Mouse (Mus musculus) liver, embryonic 14.5 days (tissue): Measurements from ENCODE around the gene Kctd7. TPM values are rescaled to one million over a fixed set of nuclear protein-coding genes. Genes with fewer than 3 reads are reported as not detected.
A peak's percentile ranks its signal among the peaks of the same experiment; 100 is the strongest.

Experiments
- ATAC-seq: fragments of 200-750 bp; cut with Nextera tagmentation; 2 replicates; pipeline ENCODE4 v1.8.0; 2017; ENCODE audit warnings: moderate number of reproducible peaks, mild to moderate bottlenecking, moderate library complexity; ENCODE audit not compliant: insufficient read depth
- DNase-seq, 3 experiments: peaks; one replicate each; pipeline ENCODE4 v3.0.0-alpha.2; 2012 to 2013; ENCODE audit warnings: low read depth in 3 of 3, low spot score in 3 of 3
- H3K27ac ChIP-seq: fragments of 300-500 bp; sonication (generic); 2 replicates; pipeline ENCODE4 v1.5.1; 2014; ENCODE audit warnings: moderate library complexity, mild to moderate bottlenecking, control low read depth, inconsistent platforms
- H3K27me3 ChIP-seq: fragments of 300-500 bp; sonication (generic); 2 replicates; pipeline ENCODE4 v1.6.1; 2014; ENCODE audit warnings: mild to moderate bottlenecking, low read length, moderate library complexity; ENCODE audit not compliant: control insufficient read depth, insufficient read depth
- H3K36me3 ChIP-seq: fragments of 300-500 bp; sonication (generic); replicated peaks from 2 replicates; pipeline ENCODE4 v1.6.1; 2014; ENCODE audit warnings: low read depth; ENCODE audit not compliant: control insufficient read depth, insufficient read depth
- H3K4me1 ChIP-seq, 2 experiments: fragments of 200-500 bp in 1 of 2; fragments of 300-500 bp in 1 of 2; sonication (generic) in 1 of 2; replicated peaks; 2 replicates each; pipeline ENCODE4 v1.6.1; 2012 to 2014; ENCODE audit warnings: antibody characterized with exemption in 1 of 2, inconsistent platforms in 1 of 2, low read length in 1 of 2; ENCODE audit not compliant: control insufficient read depth in 2 of 2, insufficient read depth in 2 of 2
- H3K4me2 ChIP-seq: fragments of 300-500 bp; sonication (generic); 2 replicates; pipeline ENCODE4 v1.6.1; 2014; ENCODE audit warnings: low read depth, mild to moderate bottlenecking, control low read depth, moderate library complexity
- H3K4me3 ChIP-seq, 2 experiments: fragments of 200-500 bp in 1 of 2; fragments of 300-500 bp in 1 of 2; sonication (generic) in 1 of 2; 2 replicates each; pipeline ENCODE4 v1.5.1; 2012 to 2014; ENCODE audit warnings: low read depth in 2 of 2, low read length in 2 of 2, mild to moderate bottlenecking in 2 of 2, control low read depth in 1 of 2, inconsistent platforms in 1 of 2, moderate library complexity in 1 of 2; ENCODE audit not compliant: insufficient read depth in 1 of 2
- H3K9ac ChIP-seq: fragments of 300-500 bp; sonication (generic); replicated peaks from 2 replicates; pipeline ENCODE4 v1.6.1; 2014; ENCODE audit warnings: mild to moderate bottlenecking, control low read depth, moderate library complexity
- H3K9me3 ChIP-seq: fragments of 300-500 bp; sonication (generic); 2 replicates; pipeline ENCODE4 v1.6.1; 2016; ENCODE audit warnings: low read length, mixed read lengths; ENCODE audit not compliant: control insufficient read depth
- CTCF ChIP-seq: IDR thresholded peaks from 2 replicates; pipeline ENCODE4 v1.5.1; 2016; ENCODE audit warnings: antibody characterized with exemption, low read depth, control low read depth
- EP300 ChIP-seq: IDR thresholded peaks from 2 replicates; pipeline ENCODE4 v1.6.1; 2016; ENCODE audit warnings: antibody characterized with exemption, low read depth
- WGBS: fragments of 180-500 bp; shearing (Covaris S2); extraction: QIAGEN DNeasy Blood & Tissue Kit; methylation state at CpG from one replicate; pipeline ENCODE4 v1.1.7; 2014; ENCODE audit not compliant: insufficient replicate concordance; 5-methylcytosine and 5-hydroxymethylcytosine counted together
- polyA plus RNA-seq, 2 experiments: library from polyadenylated mRNA; depleted of rRNA in 1 of 2; stranded (reverse) in 1 of 2; unstranded in 1 of 2; fragments of >200 nt; fragmentation: Nextera tagmentation in 1 of 2; extraction: Ambion mirVana in 1 of 2; gene quantifications; 2 replicates each; pipeline versions ENCODE4 v1.2.1 to v1.2.3; 2012 to 2014

Gene Kctd7
- polyA plus RNA-seq, 2 experiments: 3.6 to 3.8 TPM

- TF ChIP-seq CTCF (no peak), EP300 (no peak)
- H3K4me3 ChIP-seq: no peak overlapping the region
- no peak overlapping the region for H3K9ac ChIP-seq
- no peak for DNase-seq
- ATAC-seq: no peak
- H3K36me3 ChIP-seq: no peaks in the 10 kb centered on the region
- H3K4me2 ChIP-seq: no peak overlapping the region
- no peaks in the 10 kb centered on the region for H3K9me3 ChIP-seq
- H3K4me1 ChIP-seq: peaks cover 37 to 45% of the 10 kb centered on the region in 2 experiments
- peak overlapping the region; percentile 1 for H3K27ac ChIP-seq
- 70% methylated on average over 6 of the region's 6 CpGs for WGBS
- no peaks in the 10 kb centered on the region for H3K27me3 ChIP-seq
Observed at GRCm38 (mm10) chr5:130169109-130169508, 24.4 kb downstream of the Kctd7 start.

GRCm38 (mm10) chr5:130170666-130171422, 26.2 kb downstream of the Kctd7 start:
- peak overlapping the region; percentile 98 for H3K27ac ChIP-seq
- peak; percentile 95 for TF ChIP-seq EP300
- TF ChIP-seq CTCF: no peak
- H3K27me3 ChIP-seq: no peaks in the 10 kb centered on the region
- ATAC-seq (peak; percentile 85), DNase-seq (peak; percentile 90 to 92 (median 90))
- peak overlapping the region; percentile 92 for H3K9ac ChIP-seq
- peaks cover 38 to 42% of the 10 kb centered on the region in 2 experiments for H3K4me1 ChIP-seq
- H3K4me2 ChIP-seq: peak overlapping the region; percentile 88
- WGBS: 2% methylated on average over 6 of the region's 6 CpGs
- H3K4me3 ChIP-seq: peak overlapping the region; percentile 83 to 86
- no peaks in the 10 kb centered on the region for H3K36me3 ChIP-seq
- no peaks in the 10 kb centered on the region for H3K9me3 ChIP-seq

- Histone ChIP-seq H3K36me3 (no peaks in the 10 kb centered on the region), H3K4me1 (peaks cover 38 to 42% of the 10 kb centered on the region in 2 experiments), H3K27ac (peak within 1 kb of the TSS; percentile 98), H3K9me3 (no peaks in the 10 kb centered on the region), H3K9ac (peak within 1 kb of the TSS; percentile 92), H3K4me3 (peak within 1 kb of the TSS; percentile 86 to 99), H3K27me3 (no peaks in the 10 kb centered on the region), H3K4me2 (peak within 1 kb of the TSS; percentile 90)
- no peak; the same call in 1 of the 2 replicates for TF ChIP-seq CTCF
- peak; percentile 58; the same call in 1 of the 2 replicates for TF ChIP-seq EP300
- ATAC-seq (peak; percentile 89), DNase-seq (peak; percentile 75 to 80 (median 79))
- under 1% methylated on average over 61 of the region's 62 CpGs for WGBS
Observed at GRCm38 (mm10) chr5:130171423-130171954, 26.8 kb downstream of the Kctd7 start, which contains the start of gene Rabgef1. Rabgef1 (plus strand) TSS chr5:130171798.

GRCm38 (mm10) chr5:130171956-130172601, 27.4 kb downstream of the Kctd7 start:
- H3K27me3 ChIP-seq: no peaks in the 10 kb centered on the region
- DNase-seq: peak in 2 of 3 experiments; percentile 36 to 44
- TF ChIP-seq EP300 (no peak), CTCF (no peak)

GRCm38 (mm10) chr5:130173012-130173411, 28.4 kb downstream of the Kctd7 start:
- no peaks in the 10 kb centered on the region for H3K9me3 ChIP-seq
- TF ChIP-seq EP300 (no peak), CTCF (no peak)
- peak overlapping the region; percentile 86 to 99 for H3K4me3 ChIP-seq
- H3K9ac ChIP-seq: peak overlapping the region; percentile 92
- 41% methylated on average over 4 of the region's 4 CpGs for WGBS
- H3K27me3 ChIP-seq: no peaks in the 10 kb centered on the region
- peak overlapping the region; percentile 90 for H3K4me2 ChIP-seq
- DNase-seq (no peak), ATAC-seq (no peak)
- H3K27ac ChIP-seq: peak overlapping the region; percentile 98
- peaks cover 38 to 41% of the 10 kb centered on the region in 2 experiments for H3K4me1 ChIP-seq
- H3K36me3 ChIP-seq: no peaks in the 10 kb centered on the region

More at GRCm38 (mm10) chr5:130171956-130172601, 27.4 kb downstream of the Kctd7 start:
- WGBS: under 1% methylated on average over 39 of the region's 46 CpGs
- Histone ChIP-seq H3K9ac (peak overlapping the region; percentile 92), H3K9me3 (no peaks in the 10 kb centered on the region), H3K36me3 (no peaks in the 10 kb centered on the region), H3K4me2 (peak overlapping the region; percentile 90), H3K27ac (peak overlapping the region; percentile 98), H3K4me1 (peaks cover 38 to 41% of the 10 kb centered on the region in 2 experiments), H3K4me3 (peak overlapping the region; percentile 86 to 99)
- no peak; the same call in 1 of the 2 replicates for ATAC-seq
